Mouse (Mus musculus) midbrain, embryonic 13.5 days (tissue): ENCODE data around the gene Pdcd2l. TPM values are rescaled to one million over a fixed set of nuclear protein-coding genes. Genes with fewer than 3 reads are reported as not detected.

Source experiments
- ATAC-seq: fragments of 200-750 bp; cut with Nextera tagmentation; 2 replicates; pipeline ENCODE4 v1.8.0; 2017; ENCODE audit warnings: mild to moderate bottlenecking, moderate TSS enrichment, moderate library complexity
- H3K27ac ChIP-seq: fragments of 300-500 bp; sonication (generic); 2 replicates; pipeline ENCODE4 v1.5.1; 2015; ENCODE audit warnings: inconsistent platforms, mild to moderate bottlenecking, moderate library complexity
- H3K27me3 ChIP-seq: fragments of 300-500 bp; sonication (generic); 2 replicates; pipeline ENCODE4 v1.6.1; 2015; ENCODE audit warnings: mild to moderate bottlenecking, inconsistent platforms
- H3K36me3 ChIP-seq: fragments of 300-500 bp; sonication (generic); 2 replicates; pipeline ENCODE4 v1.6.1; 2015; ENCODE audit warnings: mild to moderate bottlenecking, inconsistent platforms
- H3K4me1 ChIP-seq: fragments of 300-500 bp; sonication (generic); replicated peaks from 2 replicates; pipeline ENCODE4 v1.6.1; 2015; ENCODE audit warnings: inconsistent platforms
- H3K4me2 ChIP-seq: fragments of 300-500 bp; sonication (generic); replicated peaks from 2 replicates; pipeline ENCODE4 v1.6.1; 2015; ENCODE audit warnings: moderate library complexity, mild to moderate bottlenecking, inconsistent platforms
- H3K4me3 ChIP-seq: fragments of 300-500 bp; sonication (generic); replicated peaks from 2 replicates; pipeline ENCODE4 v1.5.1; 2015; ENCODE audit warnings: mild to moderate bottlenecking, inconsistent platforms
- H3K9ac ChIP-seq: fragments of 300-500 bp; sonication (generic); replicated peaks from 2 replicates; pipeline ENCODE4 v1.6.1; 2015; ENCODE audit warnings: mild to moderate bottlenecking, inconsistent platforms
- H3K9me3 ChIP-seq: fragments of 300-500 bp; sonication (generic); 2 replicates; pipeline ENCODE4 v1.6.1; 2016; ENCODE audit warnings: mild to moderate bottlenecking, inconsistent platforms
- WGBS: fragments of 180-500 bp; shearing (Covaris S2); methylation state at CpG from one replicate; pipeline ENCODE4 v1.1.7; 2015; 5-methylcytosine and 5-hydroxymethylcytosine counted together
- polyA plus RNA-seq: library from polyadenylated mRNA; unstranded; fragments of >200 nt; fragmentation: Nextera tagmentation; extraction: Ambion mirVana; gene quantifications from 2 replicates; pipeline ENCODE4 v1.2.1, GENCODE M21; 2015

Gene Pdcd2l
- polyA plus RNA-seq: 87.3 and 87.9 TPM in 2 replicates

DNA sequence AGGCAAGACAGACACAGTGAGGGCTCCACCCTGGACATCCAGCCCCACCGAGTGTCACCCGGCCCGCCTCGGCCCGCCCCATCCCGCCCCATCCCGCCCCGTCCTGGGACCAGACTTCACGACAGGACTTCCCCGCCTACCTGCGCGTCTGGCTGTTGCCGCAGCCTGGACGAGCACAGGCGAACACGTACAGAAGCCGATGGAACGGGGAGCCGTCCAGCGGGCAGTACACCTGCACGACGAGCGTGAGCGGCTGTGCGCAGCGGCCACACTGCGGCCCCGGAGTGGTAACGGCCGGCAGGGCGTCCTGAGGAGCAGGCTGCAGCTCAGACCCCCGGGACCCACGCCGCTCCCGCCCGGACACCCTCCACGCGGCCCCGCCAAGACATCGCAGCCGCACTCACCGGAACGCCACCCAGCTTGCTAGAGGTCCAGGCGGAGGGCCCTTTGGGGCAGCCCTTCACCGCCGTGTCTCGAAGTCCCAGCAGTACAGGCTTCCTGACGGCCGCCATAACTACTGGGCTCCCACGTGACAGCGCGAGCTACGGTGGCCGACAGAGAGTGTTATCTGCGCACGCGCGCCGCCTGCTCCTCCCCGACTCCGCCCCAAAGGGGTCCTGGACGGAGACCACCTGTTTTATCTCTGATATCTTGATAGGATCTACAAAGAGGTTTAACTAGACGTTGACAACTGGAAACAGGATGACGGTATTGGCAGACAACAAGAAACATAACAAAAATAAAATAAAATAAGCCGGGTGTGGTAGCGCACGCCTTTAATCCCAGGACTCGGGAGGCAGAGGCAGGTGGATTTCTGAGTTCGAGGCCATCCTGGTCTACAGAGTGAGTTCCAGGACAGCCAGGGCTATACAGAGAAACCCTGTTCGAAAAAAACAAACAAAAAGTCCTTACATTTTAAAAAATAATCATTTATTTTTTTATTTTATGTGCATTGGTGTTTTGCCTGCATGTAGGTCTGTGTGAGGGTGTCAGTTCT is at the start of gene Pdcd2l:
Gene Pdcd2l (minus strand): TSS at position 530 of the 997 bp plus-strand sequence.
- peak within 1 kb of the TSS; percentile 98 for H3K4me3 ChIP-seq
- ATAC-seq: peak; percentile 93
- no peaks in the 10 kb centered on the region for H3K9me3 ChIP-seq
- peak within 1 kb of the TSS; percentile 96 for H3K9ac ChIP-seq
- H3K4me2 ChIP-seq: peak within 1 kb of the TSS; percentile 93
- peaks cover 10% of the 10 kb centered on the region for H3K4me1 ChIP-seq
- no peaks in the 10 kb centered on the region for H3K27me3 ChIP-seq
- H3K27ac ChIP-seq: peak within 1 kb of the TSS; percentile 60; the same call in 1 of the 2 replicates
- H3K36me3 ChIP-seq: peaks cover 36% of the 10 kb centered on the region
- WGBS: 4% methylated on average over 67 of the region's 70 CpGs

DNA sequence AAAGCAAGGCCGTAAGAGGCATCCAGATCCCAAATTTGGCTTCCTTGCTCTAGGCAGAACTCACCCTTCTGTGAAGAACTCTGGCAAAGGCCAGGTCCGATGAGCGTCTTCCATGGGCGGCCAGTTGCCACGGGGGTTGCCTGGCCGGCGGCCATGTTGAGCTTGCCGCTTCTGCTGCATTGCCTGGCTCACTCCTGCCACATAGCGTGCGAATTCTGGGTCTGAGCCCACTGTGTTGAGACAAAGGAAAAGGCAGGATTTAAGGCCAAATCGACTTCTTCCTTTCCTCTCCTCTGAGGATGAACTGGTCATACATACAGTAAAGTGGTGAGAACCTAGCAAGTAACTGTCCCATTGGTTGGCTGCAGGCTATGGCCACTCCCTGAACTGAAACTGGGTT is 45.7 kb upstream of the Pdcd2l start:
- Histone ChIP-seq H3K4me2 (no peak overlapping the region), H3K4me3 (no peak overlapping the region), H3K4me1 (no peaks in the 10 kb centered on the region), H3K9me3 (no peaks in the 10 kb centered on the region), H3K27ac (no peak overlapping the region), H3K27me3 (no peaks in the 10 kb centered on the region), H3K9ac (no peak overlapping the region), H3K36me3 (peaks cover 81% of the 10 kb centered on the region)
- ATAC-seq: no peak
- WGBS: 94% methylated on average over 11 of the region's 11 CpGs

DNA sequence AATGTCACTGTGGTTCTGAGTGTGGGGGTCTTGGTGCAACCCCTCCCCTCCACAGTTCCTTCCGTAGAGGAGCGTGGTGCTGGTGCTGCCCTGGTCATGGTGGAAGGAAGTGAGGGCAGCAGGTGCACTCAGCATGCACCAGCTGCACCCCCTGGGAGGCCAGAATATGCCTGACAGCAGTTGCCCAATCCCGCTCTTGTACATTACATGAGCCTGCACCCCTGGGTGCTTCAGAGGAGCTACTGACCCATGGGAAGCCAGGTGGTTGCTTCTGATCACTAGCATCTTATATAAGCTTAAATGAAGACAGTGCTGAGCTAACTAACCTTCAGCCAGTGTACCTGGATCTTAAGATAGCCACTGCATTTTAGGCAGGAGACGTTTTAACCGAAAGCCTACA is 41.6 kb upstream of the Pdcd2l start:
- Histone ChIP-seq H3K4me3 (no peak overlapping the region), H3K27me3 (no peaks in the 10 kb centered on the region), H3K36me3 (peaks cover 58% of the 10 kb centered on the region), H3K27ac (no peak overlapping the region), H3K9me3 (no peaks in the 10 kb centered on the region), H3K4me1 (peaks cover 12% of the 10 kb centered on the region), H3K9ac (no peak overlapping the region), H3K4me2 (no peak overlapping the region)
- WGBS: 91% methylated on average over 5 of the region's 5 CpGs
- no peak for ATAC-seq

DNA sequence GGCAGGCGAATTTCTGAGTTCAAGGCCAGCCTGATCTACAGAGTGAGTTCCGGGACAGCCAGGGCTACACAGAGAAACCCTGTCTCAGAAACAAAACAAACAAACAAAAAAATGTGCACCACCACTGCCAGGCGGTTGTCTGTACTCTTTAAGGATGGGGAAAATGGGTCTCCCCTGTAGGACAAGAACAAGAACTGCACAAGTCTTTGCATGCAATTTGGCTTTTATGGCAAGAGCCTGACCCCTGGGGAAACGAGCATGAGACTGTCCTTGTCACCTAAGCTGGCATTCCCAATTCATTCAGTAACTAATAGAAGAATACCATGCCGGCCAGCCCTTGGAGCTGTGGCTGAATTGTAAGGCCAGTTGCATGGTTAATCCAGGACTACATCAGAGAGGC is 39.1 kb upstream of the Pdcd2l start:
- Histone ChIP-seq H3K9me3 (no peaks in the 10 kb centered on the region), H3K4me2 (no peak overlapping the region), H3K27me3 (no peaks in the 10 kb centered on the region), H3K4me1 (peaks cover 13% of the 10 kb centered on the region), H3K36me3 (peaks cover 40% of the 10 kb centered on the region), H3K27ac (no peak overlapping the region), H3K4me3 (no peak overlapping the region), H3K9ac (no peak overlapping the region)
- no peak for ATAC-seq
- WGBS: 87% methylated on average over 5 of the region's 5 CpGs

DNA sequence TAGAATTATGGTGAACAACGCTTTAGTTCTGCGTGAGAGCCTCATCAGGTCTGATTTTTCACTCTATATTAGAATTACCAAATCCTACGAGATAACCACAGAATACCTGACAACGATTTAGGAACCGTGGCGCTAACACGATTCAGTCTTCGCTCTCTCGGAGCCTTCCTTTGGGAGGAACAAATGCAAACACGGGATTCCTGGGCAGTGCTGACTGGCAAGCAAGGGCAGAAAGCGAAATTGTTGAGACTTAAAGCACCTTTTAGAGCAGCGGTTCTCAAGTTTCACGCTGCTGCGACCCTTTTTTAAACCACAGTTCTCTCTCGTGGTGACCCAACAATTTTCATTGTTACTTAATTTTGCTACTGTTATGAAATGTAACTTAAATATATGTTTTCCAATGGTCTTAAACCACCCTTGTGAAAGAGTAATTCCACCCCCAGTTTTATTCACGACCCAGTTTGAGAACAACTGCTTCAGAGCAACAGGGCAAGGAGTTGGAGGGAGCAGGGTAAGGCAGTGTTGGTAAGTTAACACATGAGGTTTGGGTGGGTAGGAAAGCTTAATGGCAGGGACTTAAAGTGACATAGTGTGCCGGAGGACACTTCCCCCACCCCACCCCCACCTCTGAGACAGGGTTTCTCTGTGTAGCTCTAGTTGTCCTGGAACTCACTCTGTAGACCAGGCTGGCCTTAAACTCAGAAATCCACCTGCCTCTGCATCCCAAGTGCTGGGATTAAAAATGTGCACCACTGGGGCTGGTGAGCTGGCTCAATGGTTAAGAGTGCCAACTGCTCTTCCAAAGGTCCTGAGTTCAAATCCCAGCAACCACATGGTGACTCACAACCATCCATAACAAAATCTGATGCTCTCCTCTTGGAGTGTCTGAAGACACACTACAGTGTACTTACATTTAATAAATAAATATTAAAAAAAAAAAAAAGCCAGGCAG is 38.4 kb upstream of the Pdcd2l start:
- Histone ChIP-seq H3K4me1 (peaks cover 17% of the 10 kb centered on the region), H3K9ac (peak overlapping the region; percentile 68), H3K36me3 (peaks cover 34% of the 10 kb centered on the region), H3K4me3 (peak overlapping the region; percentile 47), H3K27ac (peak overlapping the region; percentile 83), H3K4me2 (peak overlapping the region; percentile 65), H3K9me3 (no peaks in the 10 kb centered on the region), H3K27me3 (no peaks in the 10 kb centered on the region)
- ATAC-seq: no peak
- WGBS: 4% methylated on average over 17 of the region's 17 CpGs

DNA sequence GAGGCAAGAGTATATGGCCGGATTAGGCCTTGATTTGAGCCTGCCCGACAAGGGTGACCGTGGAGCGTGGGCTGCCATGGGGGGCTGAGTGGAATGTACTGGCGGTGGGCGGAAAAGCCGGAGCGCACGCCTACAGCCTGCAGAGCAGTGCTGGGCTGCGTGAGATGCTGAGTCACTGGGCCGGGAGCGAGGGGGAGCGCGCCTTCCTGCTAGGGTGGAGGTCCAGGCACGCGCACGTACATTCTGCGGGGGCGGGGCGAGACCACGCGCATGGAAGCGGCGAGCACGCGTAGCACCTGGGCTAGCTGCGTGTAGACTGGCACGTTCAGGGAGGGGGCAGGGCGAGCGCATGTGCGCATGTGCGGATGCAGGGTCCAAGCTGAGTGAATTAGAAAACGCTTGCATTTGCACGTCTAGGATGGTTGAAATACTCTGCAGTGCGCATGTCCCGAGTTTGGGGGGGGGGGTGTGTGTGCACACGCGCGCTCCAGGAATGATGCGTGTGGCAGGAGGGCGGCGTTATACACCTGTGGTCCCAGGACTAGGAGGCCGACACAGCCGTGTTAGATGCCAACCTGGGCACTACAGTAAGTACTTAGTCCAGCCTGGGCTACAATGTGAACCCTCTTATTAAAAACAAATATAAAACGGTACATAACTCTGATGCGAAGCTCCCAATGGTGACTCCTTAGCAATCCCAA is 37.6 kb upstream of the Pdcd2l start:
- Histone ChIP-seq H3K36me3 (peaks cover 26% of the 10 kb centered on the region), H3K27ac (peak overlapping the region; percentile 83), H3K27me3 (no peaks in the 10 kb centered on the region), H3K9me3 (no peaks in the 10 kb centered on the region), H3K4me3 (peak overlapping the region; percentile 47), H3K9ac (peak overlapping the region; percentile 68), H3K4me1 (peaks cover 24% of the 10 kb centered on the region), H3K4me2 (peak overlapping the region; percentile 65)
- WGBS: under 1% methylated on average over 46 of the region's 46 CpGs
- ATAC-seq: peak; percentile 97

DNA sequence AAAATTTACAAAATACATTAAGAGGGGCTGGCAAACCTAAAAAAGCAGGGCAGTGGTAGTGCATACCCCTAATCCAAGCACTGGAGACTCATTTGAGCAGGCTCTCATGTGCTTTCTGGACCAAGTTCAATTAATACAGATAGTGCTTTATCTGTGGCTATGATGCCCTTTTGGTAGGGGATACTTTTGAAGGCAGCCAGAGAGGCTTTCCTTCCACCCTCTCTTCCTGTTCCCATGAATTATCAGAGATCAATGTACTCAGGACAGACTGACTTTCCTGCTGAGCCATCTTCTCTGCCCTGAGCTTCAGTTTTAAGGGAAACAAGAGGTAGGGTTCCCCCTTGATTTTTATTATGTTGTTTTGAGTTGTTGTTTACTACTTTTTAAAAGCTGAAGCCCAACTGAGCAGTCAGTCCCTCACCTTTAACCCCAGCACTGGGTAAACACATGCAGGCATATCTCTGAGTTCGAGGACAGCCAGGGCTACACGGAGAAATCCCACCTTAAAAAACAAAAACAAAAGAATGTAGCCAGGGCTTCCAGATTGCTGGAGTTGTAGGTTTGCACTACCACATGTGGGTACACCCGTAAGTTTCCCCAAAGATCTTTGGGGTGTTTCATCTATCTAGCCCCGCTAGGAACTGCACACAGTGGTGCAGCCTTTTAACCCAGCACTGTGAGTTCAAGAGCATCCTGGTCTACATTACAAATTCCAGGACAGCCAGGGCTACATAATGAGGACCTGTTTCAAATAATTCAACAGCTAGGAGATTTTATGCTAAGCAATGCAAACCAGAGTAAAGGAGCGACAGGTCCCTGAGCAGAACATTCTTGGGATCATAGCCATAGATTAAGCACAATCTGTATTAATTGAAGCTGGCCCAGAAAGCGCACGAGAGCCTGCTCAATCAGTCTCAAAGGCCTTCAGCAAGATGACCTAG is 36.6 kb upstream of the Pdcd2l start:
- Histone ChIP-seq H3K4me1 (peaks cover 34% of the 10 kb centered on the region), H3K4me2 (peak overlapping the region; percentile 65), H3K27me3 (no peaks in the 10 kb centered on the region), H3K9ac (peak overlapping the region; percentile 58; the same call in 1 of the 2 replicates), H3K9me3 (no peaks in the 10 kb centered on the region), H3K36me3 (peaks cover 17% of the 10 kb centered on the region), H3K27ac (peak overlapping the region; percentile 83), H3K4me3 (peak overlapping the region; percentile 47)
- WGBS: 43% methylated on average over 7 of the region's 7 CpGs
- peak; percentile 1; the same call in 1 of the 2 replicates for ATAC-seq

DNA sequence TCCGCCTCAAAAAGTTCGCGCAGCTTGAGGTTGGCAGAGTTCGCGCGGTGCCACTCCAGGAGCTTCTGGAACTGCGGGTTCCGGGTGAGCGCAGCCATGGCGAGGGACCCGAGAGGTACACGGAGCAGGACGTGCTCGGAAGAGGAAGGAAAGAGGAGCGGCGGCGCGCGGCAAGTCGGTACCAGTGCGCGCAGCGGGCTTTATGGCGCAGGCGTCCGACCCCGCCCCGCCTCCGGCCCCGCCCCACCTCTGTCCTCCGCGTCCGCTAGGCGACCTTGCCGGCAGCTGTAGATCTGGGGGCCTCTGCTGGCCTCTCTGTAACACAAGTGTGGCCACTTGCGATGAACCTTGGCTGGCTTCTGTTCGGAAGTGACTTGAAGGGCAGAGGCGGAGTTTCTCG is 33.7 kb upstream of the Pdcd2l start, which contains the start of gene Gpi1:
Gene Gpi1 (minus strand): TSS at position 221 of the 400 bp plus-strand sequence.
- peak within 1 kb of the TSS; percentile 79 for H3K9ac ChIP-seq
- H3K9me3 ChIP-seq: no peaks in the 10 kb centered on the region
- peaks cover 28% of the 10 kb centered on the region for H3K36me3 ChIP-seq
- peaks cover 44% of the 10 kb centered on the region for H3K4me1 ChIP-seq
- H3K27me3 ChIP-seq: no peaks in the 10 kb centered on the region
- H3K4me3 ChIP-seq: peak within 1 kb of the TSS; percentile 79
- peak within 1 kb of the TSS; percentile 77 for H3K4me2 ChIP-seq
- H3K27ac ChIP-seq: peak within 1 kb of the TSS; percentile 64
- WGBS: under 1% methylated on average over 36 of the region's 39 CpGs
- ATAC-seq: peak; percentile 46

DNA sequence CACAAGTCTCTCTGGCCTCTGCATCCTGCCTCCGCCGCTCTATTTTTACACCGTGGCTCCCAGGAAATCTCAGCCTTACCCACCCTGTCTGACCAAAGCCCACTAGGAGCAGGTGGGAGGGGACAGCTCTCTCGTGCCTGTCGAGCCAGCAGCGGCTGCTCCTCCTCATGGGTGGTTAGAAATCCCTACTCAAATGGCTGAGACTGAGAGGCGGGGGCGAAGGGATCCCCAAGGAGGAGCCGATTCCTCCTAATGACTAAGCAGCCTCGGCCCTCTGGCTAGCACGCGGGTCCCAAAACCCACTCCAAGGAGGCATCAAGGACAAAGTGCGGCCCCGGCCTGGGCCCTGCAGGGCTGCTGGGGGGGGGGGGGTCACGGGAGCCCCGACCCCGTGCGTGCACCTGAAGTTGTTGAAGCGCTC is 33.2 kb upstream of the Pdcd2l start:
- Histone ChIP-seq H3K9ac (peak overlapping the region; percentile 79), H3K36me3 (peaks cover 33% of the 10 kb centered on the region), H3K4me3 (peak overlapping the region; percentile 79), H3K4me1 (peaks cover 40% of the 10 kb centered on the region), H3K9me3 (no peaks in the 10 kb centered on the region), H3K27me3 (no peaks in the 10 kb centered on the region), H3K27ac (peak overlapping the region; percentile 64), H3K4me2 (peak overlapping the region; percentile 77)
- ATAC-seq: peak; percentile 25
- 0% methylated on average over 19 of the region's 19 CpGs for WGBS

DNA sequence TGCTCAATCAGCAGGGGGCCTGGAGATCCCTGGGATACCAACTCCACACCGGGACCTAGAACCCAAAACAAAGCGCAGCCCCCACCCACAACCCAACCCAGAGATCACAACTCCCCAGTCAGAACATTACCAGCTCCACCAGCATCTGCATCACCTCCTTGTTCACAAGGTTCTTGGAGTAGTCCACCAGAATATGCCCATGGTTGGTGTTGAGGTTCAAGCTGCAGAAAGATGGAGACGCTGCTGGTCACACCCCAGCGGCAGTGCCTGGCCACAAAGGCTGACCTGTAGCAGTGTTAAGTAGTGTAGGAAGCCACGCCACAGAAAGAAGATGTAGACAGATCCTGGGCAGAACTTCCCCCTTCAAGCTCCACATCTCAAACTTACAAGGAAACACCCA is 32.7 kb upstream of the Pdcd2l start:
- WGBS: 17% methylated on average over 5 of the region's 5 CpGs
- peak overlapping the region; percentile 79 for H3K9ac ChIP-seq
- peak overlapping the region; percentile 79 for H3K4me3 ChIP-seq
- peak overlapping the region; percentile 77 for H3K4me2 ChIP-seq
- H3K4me1 ChIP-seq: peaks cover 38% of the 10 kb centered on the region
- H3K27ac ChIP-seq: peak overlapping the region; percentile 64
- H3K9me3 ChIP-seq: no peaks in the 10 kb centered on the region
- H3K36me3 ChIP-seq: peaks cover 36% of the 10 kb centered on the region
- no peak for ATAC-seq
- H3K27me3 ChIP-seq: no peaks in the 10 kb centered on the region
